Mouse (Mus musculus) spleen, embryonic (tissue): ENCODE measurements at regions not wholly inside any gene's neighbourhood (a gene's known extent, or its start where the extent isn't known, plus 50 kb on each side); places are given as distances from the start of the nearest gene placed in this dataset.

Source experiments
- CTCF ChIA-PET: fragments of 350-600 bp; sonication (Branson Sonifier 250); formaldehyde crosslinking; loops from one replicate; lab custom pipeline; 2022; lab: Charles Lee

DNA sequence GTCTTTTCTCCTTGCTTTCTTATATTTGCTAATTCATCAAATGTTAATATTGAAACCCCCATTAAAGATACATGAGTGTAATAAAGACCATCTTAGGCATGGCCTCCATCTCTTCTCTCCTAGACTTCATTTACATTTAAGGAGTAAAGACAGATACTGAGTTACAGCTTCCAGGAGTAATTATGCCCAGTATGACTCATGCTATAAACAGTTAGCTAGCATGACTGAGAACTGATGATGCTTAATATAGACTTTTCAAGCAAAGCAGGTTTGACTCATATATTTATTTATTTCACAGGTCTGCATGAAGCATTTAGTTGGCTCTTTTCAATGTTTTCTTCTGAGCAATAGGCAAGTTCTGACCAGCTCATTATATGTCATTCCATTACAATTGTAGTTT lies 453.7 kb upstream of the Cntn6 start:
- CTCF ChIA-PET = no interaction called here

- CTCF ChIA-PET = no interaction called here
Measured at GRCm38 (mm10) chr6:104040450-104040849, 452.1 kb upstream of the Cntn6 start.

- CTCF ChIA-PET = no interaction called here
Measured at GRCm38 (mm10) chr6:104055996-104056395, 436.6 kb upstream of the Cntn6 start.

- CTCF ChIA-PET = no interaction called here
Measured at GRCm38 (mm10) chr6:104061692-104062263, 430.8 kb upstream of the Cntn6 start.

GRCm38 (mm10) chr6:104080581-104080980 lies 412.0 kb upstream of the Cntn6 start:
- CTCF ChIA-PET = no interaction called here

- CTCF ChIA-PET = no interaction called here
Measured at GRCm38 (mm10) chr6:104082242-104082641, 410.3 kb upstream of the Cntn6 start.

GRCm38 (mm10) chr6:104108386-104108785 lies 384.2 kb upstream of the Cntn6 start:
- CTCF ChIA-PET = no interaction called here
